Mouse (Mus musculus) adrenal gland, adult 10 weeks (tissue): ENCODE measurements around the gene Atp5g1. TPM values are rescaled to one million over a fixed set of nuclear protein-coding genes. Genes with fewer than 3 reads are reported as not detected.

Experiments used
- polyA plus RNA-seq: library from polyadenylated mRNA; stranded (reverse); fragments of 350-450 nt; fragmentation: Illumina TruSeq; extraction: RNeasy Lipid Tissue Mini Kit (QIAGEN cat#74804); gene quantifications from one replicate; pipeline ENCODE4 v1.2.3, GENCODE M21; 2014; ENCODE audit warnings: low read depth, low replicate concordance

The Atp5g1 gene
- polyA plus RNA-seq = 5.2 TPM

DNA sequence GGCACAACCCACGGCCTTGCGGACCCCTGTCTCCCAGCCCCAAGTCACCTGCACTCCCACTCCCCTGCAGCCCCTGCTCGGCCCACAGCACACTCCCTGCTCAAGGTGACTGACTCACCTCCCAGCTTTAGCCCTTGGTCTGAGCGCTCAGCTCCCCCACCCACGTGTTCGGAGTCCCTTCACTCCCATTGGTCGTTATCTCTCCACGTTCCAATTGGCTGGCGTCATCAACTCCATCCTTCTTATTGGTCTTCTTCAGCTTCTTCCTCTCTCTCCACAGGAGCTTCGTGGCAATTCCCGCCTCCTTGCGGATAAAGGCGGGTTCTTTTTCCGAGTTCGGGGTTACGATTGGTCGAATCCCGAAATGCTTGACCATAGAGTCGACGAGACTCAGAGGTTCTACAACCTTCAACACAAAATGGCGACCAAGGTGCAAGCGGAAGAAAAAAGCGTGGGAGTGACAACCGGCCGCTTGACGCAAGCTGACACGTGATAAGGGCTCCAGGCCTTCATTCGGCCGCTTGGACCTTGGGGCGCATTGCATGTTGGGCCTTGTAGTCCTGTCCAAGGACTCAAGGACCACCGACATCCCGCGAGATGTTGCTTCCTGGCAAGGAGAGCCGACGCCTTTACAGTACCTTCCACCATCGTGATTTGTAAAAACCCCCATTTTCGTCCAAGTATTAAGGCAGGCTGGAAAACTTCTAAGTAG lies at the start of gene Atp5g1:
Gene Atp5g1 (minus strand): TSS at position 162 of the 712 bp plus-strand sequence.

DNA sequence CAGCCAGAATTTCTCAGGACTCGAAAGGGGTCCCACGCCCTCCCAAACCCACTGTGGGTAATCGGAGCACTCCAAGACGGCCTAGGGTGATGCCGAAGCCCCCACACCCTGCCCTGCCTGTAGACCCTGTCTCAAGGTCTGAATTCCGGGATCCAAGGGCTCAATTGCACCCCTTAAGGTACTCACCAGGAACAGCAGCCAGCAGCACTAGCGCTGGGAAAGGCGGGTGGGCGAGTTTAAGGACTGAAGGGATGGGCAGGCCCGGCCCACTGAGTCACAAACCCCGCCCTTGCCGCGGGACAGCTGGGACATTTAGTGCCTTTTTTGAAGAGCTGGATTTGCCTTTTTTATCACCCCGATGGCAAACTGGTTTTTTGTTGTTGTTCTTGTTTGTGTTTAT lies 36.3 kb upstream of the Atp5g1 start, which contains the start of gene Calcoco2:
Gene Calcoco2 (minus strand): TSS at position 214 of the 400 bp plus-strand sequence.

DNA sequence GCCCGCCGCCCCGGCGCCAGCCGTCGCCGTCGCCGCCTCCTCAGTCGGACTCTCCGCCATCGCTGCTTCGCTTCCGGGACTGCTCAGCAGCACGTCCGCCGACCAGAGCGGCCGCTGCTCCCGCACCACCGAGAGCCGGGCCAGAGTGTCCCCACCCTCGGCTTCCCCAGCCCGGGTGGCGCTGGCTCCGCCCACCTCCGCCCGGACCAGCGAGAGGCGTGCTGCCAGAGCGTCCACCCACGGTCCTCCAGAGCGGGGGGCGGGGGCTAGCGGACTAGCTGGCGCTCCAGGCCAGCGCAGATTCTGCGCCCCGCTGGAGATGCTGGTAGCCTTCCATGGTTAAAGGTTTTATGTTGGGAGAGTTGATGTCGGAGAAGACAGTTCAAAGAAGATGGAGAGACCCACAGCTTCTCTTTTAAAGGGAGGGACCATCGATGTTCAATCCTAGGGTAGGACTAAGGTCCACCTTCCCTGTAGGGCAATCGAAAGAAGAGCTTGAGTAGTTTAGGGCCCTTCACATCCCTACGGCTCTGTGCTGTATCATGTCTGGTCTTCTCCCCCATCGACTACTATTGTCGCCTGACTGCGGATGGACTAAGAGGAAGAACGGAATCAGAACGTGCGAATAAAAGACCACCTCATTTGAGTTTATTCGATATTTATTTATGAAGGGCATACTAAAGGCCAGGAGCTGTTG lies 10.1 kb downstream of the Atp5g1 start, which contains the start of gene Ube2z:
Gene Ube2z (minus strand): TSS at position 174 of the 697 bp plus-strand sequence.

DNA sequence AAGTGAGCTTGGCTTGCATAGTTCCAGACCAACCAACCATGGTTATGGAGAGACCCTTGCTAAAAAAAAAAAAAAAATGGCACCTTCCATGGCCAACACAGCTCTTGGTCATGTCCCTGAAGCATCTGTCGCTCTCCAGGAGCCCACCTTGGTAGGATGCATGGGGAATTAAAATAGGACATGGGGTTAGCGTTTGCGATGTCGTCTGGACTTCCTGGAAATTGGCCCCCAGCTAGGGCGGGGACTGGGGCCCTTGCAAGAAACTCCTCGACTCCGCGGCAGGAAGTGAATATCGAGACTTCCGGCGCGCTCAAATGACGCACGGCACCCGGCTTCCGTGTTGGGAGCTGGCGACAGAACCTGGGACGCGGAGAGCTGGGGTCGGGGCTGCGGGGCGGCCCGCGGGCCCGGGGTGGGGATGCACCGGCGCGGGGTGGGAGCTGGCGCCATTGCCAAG lies 40.8 kb downstream of the Atp5g1 start, which contains the start of gene Snf8:
Gene Snf8 (plus strand): TSS at position 290 of the 457 bp plus-strand sequence.

Other genes starting within 250 kb of the Atp5g1 start
- gene Gngt2, start 238.5 kb downstream of the Atp5g1 start, polyA plus RNA-seq = 6.4 TPM
- gene Abi3, start 233.2 kb downstream of the Atp5g1 start, polyA plus RNA-seq = 0.29 TPM
- not detected for gene B4galnt2, start 160.8 kb downstream of the Atp5g1 start, polyA plus RNA-seq
- gene Igf2bp1, start 69.7 kb downstream of the Atp5g1 start, polyA plus RNA-seq = not detected
- gene Gip, start 51.1 kb downstream of the Atp5g1 start, polyA plus RNA-seq = not detected
- gene Snf8, start 40.8 kb downstream of the Atp5g1 start, polyA plus RNA-seq = 15.6 TPM
- gene Ube2z, start 10.3 kb downstream of the Atp5g1 start, polyA plus RNA-seq = 27.2 TPM
- gene Calcoco2, start 36.3 kb upstream of the Atp5g1 start, polyA plus RNA-seq = not detected
- not detected for gene Ttll6, start 58.1 kb upstream of the Atp5g1 start, polyA plus RNA-seq
- gene Hoxb13, start 118.6 kb upstream of the Atp5g1 start, polyA plus RNA-seq = not detected
- gene Hoxb9, start 195.8 kb upstream of the Atp5g1 start, polyA plus RNA-seq = 350 TPM
- 34.4 TPM for gene Hoxb8, start 206.2 kb upstream of the Atp5g1 start, polyA plus RNA-seq
- 102 TPM for gene Hoxb7, start 211.0 kb upstream of the Atp5g1 start, polyA plus RNA-seq
- 21.2 TPM for gene Hoxb6, start 216.8 kb upstream of the Atp5g1 start, polyA plus RNA-seq
- gene Hoxb5, start 227.7 kb upstream of the Atp5g1 start, polyA plus RNA-seq = 7.4 TPM
- gene Hoxb4, start 242.6 kb upstream of the Atp5g1 start, polyA plus RNA-seq = 11.9 TPM
- 30.6 TPM for gene Hoxb3, start 247.7 kb upstream of the Atp5g1 start, polyA plus RNA-seq